Mouse (Mus musculus): ENCODE data around the gene Cep57l1. TPM values are rescaled to one million over a fixed set of nuclear protein-coding genes. Genes with fewer than 3 reads are reported as not detected.

The Cep57l1 gene
- polyA plus RNA-seq, 1 experiment from 2014 or later = 14.9 TPM

DNA sequence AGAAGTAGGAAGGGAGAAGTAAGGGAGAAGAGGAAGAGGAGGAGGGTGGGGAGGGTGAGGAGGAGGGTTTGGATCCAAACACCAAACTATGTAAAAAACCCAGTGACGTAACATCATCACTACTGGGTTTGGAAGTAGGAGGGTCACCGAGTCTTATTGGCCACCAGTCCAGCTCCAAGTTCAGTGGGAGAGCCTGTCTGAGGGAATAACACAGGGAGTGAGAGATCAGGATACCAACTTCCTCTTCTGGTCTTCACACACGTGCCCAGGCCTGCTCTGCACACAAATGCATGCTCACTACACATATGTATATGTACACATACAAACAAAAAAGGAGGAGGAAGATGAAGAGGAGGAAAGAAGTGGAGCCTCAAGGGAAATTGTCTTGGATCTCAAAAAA, 135.3 kb downstream of the Cep57l1 start:
- Histone ChIP-seq H3K27ac (no peak overlapping the region), H3K4me3 (replicated peaks) (no peak overlapping the region), H3K9ac (no peak overlapping the region), H3K36me3 (no peaks in the 10 kb centered on the region), H3K27me3 (no peaks in the 10 kb centered on the region), H3K4me2 (no peak overlapping the region), H3K9me3 (replicated peaks) (no peaks in the 10 kb centered on the region), H3K4me1 (replicated peaks) (no peaks in the 10 kb centered on the region; the same call in 1 of the 2 replicates)
- ATAC-seq (ENCODE audit: low read depth) (no peak), DNase-seq (no peak)
- WGBS (ENCODE audit: insufficient replicate concordance) = 40% methylated on average over 3 of the region's 3 CpGs

DNA sequence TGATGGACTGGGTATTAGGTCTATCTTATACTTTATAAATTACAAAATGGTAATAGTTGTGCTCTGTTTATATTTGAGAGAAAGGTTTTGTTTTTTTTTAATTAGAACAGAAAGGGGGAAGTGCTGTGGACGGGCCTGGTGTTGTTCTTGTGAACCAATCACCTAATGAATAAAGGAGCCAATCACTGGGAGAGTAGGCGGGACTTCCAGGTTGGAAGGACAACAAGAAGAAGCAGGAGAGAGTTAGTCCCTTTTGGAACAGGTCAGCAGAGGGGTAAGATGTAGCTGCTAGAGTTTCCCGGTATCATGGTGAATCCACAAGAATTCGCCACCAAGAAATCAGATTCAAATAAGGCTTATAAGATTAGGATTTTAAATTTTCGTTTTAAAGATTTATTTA, 139.5 kb downstream of the Cep57l1 start:
- no peak for DNase-seq
- Histone ChIP-seq H3K9ac (no peak overlapping the region), H3K4me3 (replicated peaks) (no peak overlapping the region), H3K36me3 (no peaks in the 10 kb centered on the region), H3K27ac (no peak overlapping the region), H3K9me3 (replicated peaks) (no peaks in the 10 kb centered on the region), H3K4me1 (replicated peaks) (no peaks in the 10 kb centered on the region), H3K4me2 (no peak overlapping the region), H3K27me3 (no peaks in the 10 kb centered on the region)
- 57% methylated on average over 5 of the region's 5 CpGs for WGBS (ENCODE audit: insufficient replicate concordance)
- ATAC-seq (ENCODE audit: low read depth) = no peak

Small RNA genes within 50 kb of the gene (microRNA-seq; reads per million reads assigned to microRNA genes)
- not detected for gene Mir3473b

Other genes starting within 250 kb of the Cep57l1 start
- 0.09 TPM in 1 of 2 replicates, not detected in the other for gene Ccdc162, start 93.2 kb downstream of the Cep57l1 start, polyA plus RNA-seq (2015; fragmentation: Nextera tagmentation; extraction: Ambion mirVana)
- 22.3 and 25.3 TPM in 2 replicates for gene Sesn1, start 64 bp upstream of the Cep57l1 start, polyA plus RNA-seq (2015; fragmentation: Nextera tagmentation; extraction: Ambion mirVana)
- 0.23 and 0.25 TPM in 2 replicates for gene Armc2, start 208.6 kb upstream of the Cep57l1 start, polyA plus RNA-seq (2015; fragmentation: Nextera tagmentation; extraction: Ambion mirVana)